Mouse (Mus musculus) frontal cortex, postnatal 14 days (tissue): ENCODE measurements at regions not wholly inside any gene's neighbourhood (a gene's known extent, or its start where the extent isn't known, plus 50 kb on each side); places are given as distances from the start of the nearest gene placed in this dataset.
A peak's percentile ranks its signal among the peaks of the same experiment; 100 is the strongest.

Experiments used
- DNase-seq, 2 experiments: peaks; one replicate each; pipeline ENCODE4 v3.0.0; 2022; ENCODE audit warnings: low spot score in 2 of 2

- DNase-seq = no peak
These were observed 205.9 kb upstream of the Grm7 start for GRCm38 (mm10) chr6:110439509-110439908.

GRCm38 (mm10) chr6:110463370-110463769 lies 182.0 kb upstream of the Grm7 start:
- DNase-seq = no peak

GRCm38 (mm10) chr6:110467661-110468060 lies 177.7 kb upstream of the Grm7 start:
- DNase-seq = no peak

GRCm38 (mm10) chr6:110505861-110506260 lies 139.5 kb upstream of the Grm7 start:
- DNase-seq = no peak

- no peak for DNase-seq
These were observed 134.9 kb upstream of the Grm7 start for GRCm38 (mm10) chr6:110510494-110510893.

GRCm38 (mm10) chr6:110538731-110539191 lies 106.6 kb upstream of the Grm7 start:
- peak; percentile 25 to 51 for DNase-seq

- no peak for DNase-seq
These were observed 99.8 kb upstream of the Grm7 start for GRCm38 (mm10) chr6:110545542-110545941.

- no peak for DNase-seq
These were observed 90.5 kb upstream of the Grm7 start for GRCm38 (mm10) chr6:110554847-110555246.

GRCm38 (mm10) chr6:110559656-110560055 lies 85.7 kb upstream of the Grm7 start:
- no peak for DNase-seq

- no peak for DNase-seq
These were observed 85.0 kb upstream of the Grm7 start for GRCm38 (mm10) chr6:110560426-110560825.

GRCm38 (mm10) chr6:110577216-110577615 lies 68.2 kb upstream of the Grm7 start:
- no peak for DNase-seq
